Mouse (Mus musculus) heart, postnatal 0 days (tissue): ENCODE results near the gene Agbl4.

ENCODE experiments used
- CTCF ChIP-seq: IDR thresholded peaks from 2 replicates; pipeline ENCODE4 v1.5.1; 2016; ENCODE audit warnings: antibody characterized with exemption, control low read depth, low read depth
- EP300 ChIP-seq: IDR thresholded peaks from 2 replicates; pipeline ENCODE4 v1.6.1; 2016; ENCODE audit warnings: antibody characterized with exemption, low read depth

DNA sequence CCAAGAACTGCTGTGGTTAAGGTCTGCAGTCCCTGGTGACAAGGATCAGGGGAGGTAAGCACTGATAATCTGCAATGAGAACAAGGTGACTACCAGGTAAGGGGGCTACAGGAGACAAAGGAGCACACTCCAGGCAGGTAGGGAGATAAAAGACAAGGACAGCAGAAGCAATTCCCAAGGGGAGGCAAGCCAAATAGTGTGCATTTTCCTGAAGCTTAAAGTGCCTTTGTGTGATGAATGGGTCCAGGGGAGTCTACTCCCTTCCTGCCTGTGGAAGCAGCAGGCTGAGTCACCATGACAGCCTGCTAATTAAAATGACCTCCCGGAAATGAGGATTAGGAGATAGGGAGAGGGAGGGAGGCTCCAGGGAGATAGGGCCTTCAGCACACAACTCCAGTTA lies 1266.3 kb downstream of the Agbl4 start:
- TF ChIP-seq CTCF: no peak
- no peak for TF ChIP-seq EP300
